Mouse (Mus musculus): ENCODE results near the gene D130052B06Rik.

DNA sequence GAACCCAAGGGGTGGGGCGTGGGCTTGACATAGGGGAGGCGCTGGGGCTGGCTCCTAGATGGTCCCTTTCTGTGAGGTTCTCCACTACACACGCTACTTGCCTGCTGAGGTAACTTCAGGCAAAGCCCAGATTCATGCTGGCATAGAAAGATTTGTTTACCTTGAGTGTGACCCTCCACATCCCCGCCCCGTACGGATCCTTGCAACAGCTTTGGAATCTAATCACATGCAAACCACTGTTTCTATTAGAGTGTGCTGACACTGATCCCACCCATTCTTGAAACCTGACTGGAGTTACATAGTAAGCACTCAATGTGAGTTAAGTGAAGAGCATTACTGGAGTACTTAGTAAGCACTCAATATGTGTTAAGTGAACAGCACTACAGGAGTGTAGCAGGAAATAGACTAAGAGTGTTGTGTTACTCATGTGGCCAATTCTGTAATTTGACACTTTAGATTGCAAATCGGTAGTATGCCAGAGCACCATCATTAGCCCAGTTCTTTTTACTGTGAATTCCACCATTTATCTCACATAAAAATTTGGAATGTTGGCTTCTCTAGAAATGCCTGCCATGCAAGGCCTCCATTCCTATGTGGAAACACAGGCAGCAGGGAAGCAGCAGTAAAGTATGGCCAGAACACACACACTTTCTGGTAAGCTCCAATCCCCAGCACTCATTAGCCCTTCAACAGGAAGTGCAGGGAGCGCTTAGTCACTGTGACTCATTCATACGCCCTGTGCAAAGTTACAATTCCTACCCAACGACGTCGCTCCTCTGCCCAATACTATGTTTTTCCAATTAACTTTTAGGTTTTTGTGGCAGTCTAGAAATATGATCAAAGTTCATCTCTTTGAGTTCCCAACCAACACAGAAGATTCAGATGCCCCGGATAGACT lies 61.2 kb downstream of the D130052B06Rik start:
- TF ChIP-seq POLR2A (IDR thresholded peaks at IDR 0.05; ENCODE audit: low read depth, low read length) (no peak), CTCF (IDR thresholded peaks at IDR 0.05; ENCODE audit: extremely low read depth, insufficient read depth, insufficient read length, insufficient replicate concordance) (no peak)

Measured in spleen, adult 2 months (tissue).